Mouse (Mus musculus) forebrain, postnatal 0 days (tissue): ENCODE results near the gene Krt35. TPM values are rescaled to one million over a fixed set of nuclear protein-coding genes. Genes with fewer than 3 reads are reported as not detected.

ENCODE experiments used
- ATAC-seq: fragments of 200-750 bp; cut with Nextera tagmentation; 2 replicates; pipeline ENCODE4 v1.8.0; 2017; ENCODE audit warnings: mild to moderate bottlenecking, moderate library complexity
- DNase-seq: peaks from one replicate; pipeline ENCODE4 v3.0.0-alpha.2; 2015
- H3K27ac ChIP-seq: fragments of 300-500 bp; sonication (generic); 2 replicates; pipeline ENCODE4 v1.5.1; 2014; ENCODE audit warnings: low read depth, mild to moderate bottlenecking, antibody characterized with exemption, low read length, moderate library complexity, mixed read lengths
- H3K27me3 ChIP-seq: fragments of 300-500 bp; sonication (generic); 2 replicates; pipeline ENCODE4 v1.6.1; 2014; ENCODE audit warnings: mild to moderate bottlenecking, low read length, mixed read lengths; ENCODE audit not compliant: insufficient read depth
- H3K36me3 ChIP-seq: fragments of 300-500 bp; sonication (generic); 2 replicates; pipeline ENCODE4 v1.6.1; 2014; ENCODE audit warnings: mild to moderate bottlenecking, moderate library complexity; ENCODE audit not compliant: insufficient read depth
- H3K4me1 ChIP-seq: fragments of 300-500 bp; sonication (generic); 2 replicates; pipeline ENCODE4 v1.6.1; 2014; ENCODE audit warnings: antibody characterized with exemption; ENCODE audit not compliant: insufficient read depth
- H3K4me2 ChIP-seq: fragments of 300-500 bp; sonication (generic); 2 replicates; pipeline ENCODE4 v1.6.1; 2014; ENCODE audit warnings: low read depth, mild to moderate bottlenecking, moderate library complexity
- H3K4me3 ChIP-seq: fragments of 300-500 bp; sonication (generic); 2 replicates; pipeline ENCODE4 v1.5.1; 2014; ENCODE audit warnings: low read depth, low read length, mixed read lengths
- H3K9ac ChIP-seq: fragments of 300-500 bp; sonication (generic); 2 replicates; pipeline ENCODE4 v1.6.1; 2014; ENCODE audit warnings: mild to moderate bottlenecking
- H3K9me3 ChIP-seq: fragments of 300-500 bp; sonication (generic); 2 replicates; pipeline ENCODE4 v1.6.1; 2016; ENCODE audit warnings: low read length
- CTCF ChIP-seq: sonication (generic); IDR thresholded peaks from 2 replicates; pipeline ENCODE4 v1.5.1; 2016; ENCODE audit warnings: antibody characterized with exemption, control low read depth, low read depth
- WGBS: fragments of 180-500 bp; shearing (Covaris S2); extraction: QIAGEN DNeasy Blood & Tissue Kit; methylation state at CpG from one replicate; pipeline ENCODE4 v1.1.7; 2014; 5-methylcytosine and 5-hydroxymethylcytosine counted together
- polyA plus RNA-seq: library from polyadenylated mRNA; unstranded; fragments of >200 nt; fragmentation: Nextera tagmentation; extraction: Ambion mirVana; gene quantifications from 2 replicates; pipeline ENCODE4 v1.2.1, GENCODE M21; 2015
- total RNA-seq: library from RNA; depleted of rRNA; stranded (reverse); fragments of >200 nt; gene quantifications from 2 replicates; pipeline ENCODE4 v1.2.3, GENCODE M21; 2014

The Krt35 gene
- total and polyA plus RNA-seq, 2 experiments from 2014 or later: not detected

DNA sequence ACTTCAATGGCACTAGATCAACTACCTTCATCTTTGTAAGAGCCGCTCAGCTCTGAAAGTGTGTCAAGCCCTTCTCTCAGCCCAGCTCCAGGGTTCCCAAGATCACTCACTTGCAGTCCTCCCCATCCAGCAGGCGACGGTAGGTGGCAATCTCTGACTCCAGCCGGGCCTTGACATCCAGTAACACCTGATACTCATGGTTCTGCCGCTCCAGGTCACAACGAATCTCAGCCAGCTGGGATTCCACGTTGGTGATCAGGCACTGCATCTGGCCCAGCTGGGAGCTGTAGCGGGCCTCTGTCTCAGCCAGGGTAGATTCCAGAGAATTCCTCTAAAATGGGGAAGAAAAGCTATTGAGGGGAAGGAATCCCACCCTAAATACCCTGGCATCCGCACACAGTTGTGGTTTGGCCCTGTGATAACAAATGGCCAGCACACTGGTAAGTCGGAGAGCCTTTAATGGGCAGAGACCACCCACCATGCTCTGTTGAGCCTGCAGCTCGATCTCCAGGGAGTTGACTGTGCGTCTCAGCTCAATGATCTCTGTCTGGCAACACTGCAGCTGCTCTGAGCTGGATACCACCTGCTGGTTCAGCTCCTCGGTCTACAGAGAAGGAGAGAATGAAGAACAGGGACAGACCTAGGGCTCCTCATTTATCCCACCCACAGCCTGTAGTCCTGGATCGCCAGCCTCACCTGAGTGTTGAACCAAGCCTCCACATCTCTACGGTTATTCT is 6.8 kb upstream of the Krt35 start:
- Histone ChIP-seq H3K27ac (no peak overlapping the region), H3K27me3 (no peaks in the 10 kb centered on the region), H3K4me3 (no peak overlapping the region), H3K36me3 (no peaks in the 10 kb centered on the region), H3K4me1 (no peaks in the 10 kb centered on the region), H3K4me2 (no peak overlapping the region), H3K9me3 (no peaks in the 10 kb centered on the region), H3K9ac (no peak overlapping the region)
- ATAC-seq: no peak
- no peak for TF ChIP-seq CTCF
- DNase-seq: no peak
- 70% methylated on average over 15 of the region's 15 CpGs for WGBS

DNA sequence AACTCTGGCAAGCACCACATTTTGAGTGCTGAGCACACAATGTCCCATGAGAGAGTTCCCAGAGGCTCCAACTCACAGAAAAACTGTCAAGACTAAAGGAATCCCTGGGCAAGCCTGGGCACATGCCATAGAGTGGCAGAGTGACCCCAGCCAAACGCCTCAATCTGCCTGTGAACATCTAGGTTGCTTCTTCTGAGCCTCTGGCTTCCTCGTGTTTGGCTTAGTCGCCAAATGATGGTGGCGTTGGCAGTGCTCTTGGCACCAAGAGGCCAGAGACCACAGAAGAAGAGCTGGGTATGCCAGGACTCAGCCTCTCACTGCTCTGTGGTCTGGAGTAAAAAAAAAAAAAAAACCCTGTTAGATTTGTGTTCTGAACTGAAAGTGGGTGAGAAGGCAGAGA is 4.3 kb upstream of the Krt35 start:
- WGBS: 77% methylated on average over 4 of the region's 4 CpGs
- Histone ChIP-seq H3K36me3 (no peaks in the 10 kb centered on the region), H3K27ac (no peak overlapping the region), H3K4me2 (no peak overlapping the region), H3K9me3 (no peaks in the 10 kb centered on the region), H3K4me1 (no peaks in the 10 kb centered on the region), H3K4me3 (no peak overlapping the region), H3K9ac (no peak overlapping the region), H3K27me3 (no peaks in the 10 kb centered on the region)
- DNase-seq (no peak), ATAC-seq (no peak)
- TF ChIP-seq CTCF: no peak

DNA sequence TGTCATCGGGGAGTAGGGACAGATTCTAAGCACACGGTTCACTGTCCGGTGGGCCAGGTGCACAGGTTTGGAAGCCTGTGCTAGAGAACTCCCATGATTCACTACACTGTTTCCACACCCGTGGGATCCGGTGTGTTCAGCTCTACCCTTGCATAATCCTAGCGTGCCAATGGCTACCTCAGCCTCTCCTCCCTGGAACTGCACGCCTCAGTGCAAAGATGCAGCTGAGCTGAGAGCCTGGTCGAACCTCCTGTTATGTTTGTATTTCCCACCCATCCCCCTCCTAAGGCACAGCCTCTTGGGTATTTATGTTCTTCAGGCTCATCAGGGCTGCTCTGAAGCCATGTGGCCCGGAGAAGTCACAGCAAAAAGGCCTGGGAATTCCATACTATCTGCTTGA is 1.8 kb upstream of the Krt35 start:
- Histone ChIP-seq H3K4me1 (no peaks in the 10 kb centered on the region), H3K9ac (no peak overlapping the region), H3K4me2 (no peak overlapping the region), H3K4me3 (no peak overlapping the region), H3K36me3 (no peaks in the 10 kb centered on the region), H3K9me3 (no peaks in the 10 kb centered on the region), H3K27me3 (no peaks in the 10 kb centered on the region), H3K27ac (no peak overlapping the region)
- 86% methylated on average over 9 of the region's 9 CpGs for WGBS
- no peak for DNase-seq
- TF ChIP-seq CTCF: no peak
- no peak for ATAC-seq

DNA sequence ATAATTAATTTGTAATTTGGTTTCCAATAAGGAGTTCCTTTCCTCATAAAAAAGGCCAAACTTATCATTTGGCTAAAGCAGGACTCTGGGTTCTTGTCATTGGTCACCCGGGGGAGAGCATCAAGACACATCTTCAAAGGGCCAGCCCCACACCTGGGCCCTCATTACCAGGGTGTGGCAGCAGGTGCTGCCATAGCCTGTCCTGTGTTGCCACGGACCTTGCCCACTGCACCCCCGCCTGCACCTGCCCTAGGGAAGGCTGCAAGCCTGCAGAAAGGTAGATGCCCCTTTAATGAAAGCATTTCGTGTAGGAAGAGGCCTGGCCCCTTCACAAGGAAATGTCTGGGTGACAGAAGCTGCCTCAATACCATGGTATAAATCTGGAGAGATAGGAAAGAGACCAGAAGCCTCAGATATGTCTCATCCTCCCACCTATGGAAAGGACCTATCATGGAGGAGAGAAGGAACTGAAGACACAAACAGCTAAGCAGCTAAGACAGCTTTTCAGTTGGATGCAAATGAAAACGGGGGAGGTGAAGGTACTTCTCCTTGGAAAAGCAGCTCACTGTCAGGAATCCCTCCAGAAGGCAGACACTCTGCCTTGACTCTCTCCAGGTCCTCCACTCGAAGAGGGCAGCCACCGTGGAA is 7.5 kb downstream of the Krt35 start:
- Histone ChIP-seq H3K9me3 (no peaks in the 10 kb centered on the region), H3K27me3 (no peaks in the 10 kb centered on the region), H3K27ac (no peak overlapping the region), H3K9ac (no peak overlapping the region), H3K4me1 (no peaks in the 10 kb centered on the region), H3K4me3 (no peak overlapping the region), H3K4me2 (no peak overlapping the region), H3K36me3 (no peaks in the 10 kb centered on the region)
- no peak for TF ChIP-seq CTCF
- ATAC-seq (no peak), DNase-seq (no peak)
- 70% methylated on average over 7 of the region's 7 CpGs for WGBS

DNA sequence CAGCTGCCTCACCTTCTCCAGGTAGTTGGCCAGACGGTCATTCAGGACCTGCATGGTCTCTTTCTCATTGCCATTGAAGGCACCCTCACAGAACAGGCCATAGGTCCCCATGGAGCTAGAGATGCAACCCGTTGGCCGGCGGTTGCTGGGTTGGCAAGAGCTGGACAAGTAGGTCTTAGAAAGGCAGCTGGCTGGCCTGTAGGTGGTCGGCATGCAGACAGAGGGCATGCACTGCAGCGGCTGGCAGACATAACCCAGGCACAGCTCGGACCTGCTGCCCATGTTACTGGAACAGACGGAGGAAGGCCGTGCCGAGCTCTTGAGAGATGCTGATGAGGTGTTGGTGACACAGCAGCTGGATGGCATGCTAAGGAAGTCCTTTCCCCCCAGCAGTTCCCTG is 8.2 kb downstream of the Krt35 start, which contains the start of gene Krt32:
Gene Krt32 (minus strand): TSS at position 366 of the 400 bp plus-strand sequence.
- Histone ChIP-seq H3K4me3 (no peak within 1 kb of the TSS), H3K36me3 (no peaks in the 10 kb centered on the region), H3K9me3 (no peaks in the 10 kb centered on the region), H3K27ac (no peak within 1 kb of the TSS), H3K4me2 (no peak within 1 kb of the TSS), H3K27me3 (no peaks in the 10 kb centered on the region), H3K4me1 (no peaks in the 10 kb centered on the region), H3K9ac (no peak within 1 kb of the TSS)
- 96% methylated on average over 10 of the region's 10 CpGs for WGBS
- no peak for TF ChIP-seq CTCF
- DNase-seq (no peak), ATAC-seq (no peak)

DNA sequence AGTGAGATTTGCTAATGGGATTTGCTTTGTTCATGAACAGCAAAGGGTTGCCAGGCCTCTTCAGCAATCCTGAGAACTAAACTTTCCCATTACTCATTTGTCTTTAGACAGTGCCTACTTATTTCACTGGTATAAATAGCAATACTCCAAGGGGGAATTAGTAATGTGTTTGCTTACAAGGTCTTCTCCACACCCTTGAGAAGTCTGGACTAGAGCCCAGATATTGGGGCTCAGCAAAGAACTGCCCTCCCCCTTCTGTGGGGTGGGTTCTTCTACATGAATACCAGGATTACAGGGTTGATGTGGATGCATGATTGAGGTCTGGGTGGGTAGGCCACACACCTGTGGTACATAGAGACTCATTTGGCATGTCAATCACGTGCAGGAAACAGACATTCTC is 22.2 kb downstream of the Krt35 start:
- TF ChIP-seq CTCF: no peak
- DNase-seq (no peak), ATAC-seq (no peak)
- Histone ChIP-seq H3K4me1 (no peaks in the 10 kb centered on the region), H3K27me3 (no peaks in the 10 kb centered on the region), H3K4me2 (no peak overlapping the region), H3K36me3 (no peaks in the 10 kb centered on the region), H3K4me3 (no peak overlapping the region), H3K9me3 (no peaks in the 10 kb centered on the region), H3K27ac (no peak overlapping the region), H3K9ac (no peak overlapping the region)
- 63% methylated on average over 1 of the region's 1 CpGs for WGBS

DNA sequence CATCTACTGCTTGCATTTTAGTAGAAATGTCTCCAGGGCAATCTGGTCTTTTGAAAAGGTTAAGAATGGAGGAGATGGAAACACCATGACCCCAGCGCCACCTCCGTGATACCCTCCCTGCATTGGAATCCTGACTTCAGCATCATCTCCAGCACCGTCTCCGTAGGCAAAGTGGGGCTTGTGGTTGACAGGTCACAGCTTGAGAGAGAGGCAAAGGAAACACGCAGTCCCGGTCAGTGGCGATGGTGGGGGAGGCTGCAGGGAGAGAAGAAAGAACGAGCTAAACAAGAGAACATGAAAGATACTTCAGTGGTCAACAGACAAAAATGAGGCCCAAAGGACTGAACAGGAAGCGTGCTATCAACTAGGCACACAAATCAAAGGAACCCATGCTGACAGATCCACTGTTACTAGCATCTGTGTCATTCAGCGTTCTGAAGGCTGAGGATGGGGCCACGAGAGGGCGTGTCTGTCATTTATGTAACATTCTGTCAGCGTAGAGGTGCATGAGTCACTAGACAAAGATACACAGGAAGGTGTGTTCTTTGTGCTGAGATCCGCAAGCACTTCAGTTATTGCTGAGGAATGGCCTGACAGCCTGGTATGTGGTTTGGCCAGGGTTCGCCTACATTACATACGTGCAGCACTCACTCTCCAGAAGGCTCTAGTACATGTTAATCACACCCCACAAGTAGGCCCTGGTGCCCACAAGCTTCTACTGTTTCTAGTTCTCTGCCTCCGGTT is 28.6 kb downstream of the Krt35 start:
- H3K36me3 ChIP-seq: no peaks in the 10 kb centered on the region
- DNase-seq (no peak), ATAC-seq (no peak)
- no peaks in the 10 kb centered on the region for H3K4me1 ChIP-seq
- WGBS: 89% methylated on average over 17 of the region's 17 CpGs
- H3K4me3 ChIP-seq: no peak overlapping the region
- TF ChIP-seq CTCF: no peak
- no peak overlapping the region for H3K4me2 ChIP-seq
- no peaks in the 10 kb centered on the region for H3K9me3 ChIP-seq
- no peak overlapping the region for H3K27ac ChIP-seq
- no peak overlapping the region for H3K9ac ChIP-seq
- no peaks in the 10 kb centered on the region for H3K27me3 ChIP-seq
